8 mouse cellular contexts compared by ENCODE assay signal in the genomic region with DNA sequence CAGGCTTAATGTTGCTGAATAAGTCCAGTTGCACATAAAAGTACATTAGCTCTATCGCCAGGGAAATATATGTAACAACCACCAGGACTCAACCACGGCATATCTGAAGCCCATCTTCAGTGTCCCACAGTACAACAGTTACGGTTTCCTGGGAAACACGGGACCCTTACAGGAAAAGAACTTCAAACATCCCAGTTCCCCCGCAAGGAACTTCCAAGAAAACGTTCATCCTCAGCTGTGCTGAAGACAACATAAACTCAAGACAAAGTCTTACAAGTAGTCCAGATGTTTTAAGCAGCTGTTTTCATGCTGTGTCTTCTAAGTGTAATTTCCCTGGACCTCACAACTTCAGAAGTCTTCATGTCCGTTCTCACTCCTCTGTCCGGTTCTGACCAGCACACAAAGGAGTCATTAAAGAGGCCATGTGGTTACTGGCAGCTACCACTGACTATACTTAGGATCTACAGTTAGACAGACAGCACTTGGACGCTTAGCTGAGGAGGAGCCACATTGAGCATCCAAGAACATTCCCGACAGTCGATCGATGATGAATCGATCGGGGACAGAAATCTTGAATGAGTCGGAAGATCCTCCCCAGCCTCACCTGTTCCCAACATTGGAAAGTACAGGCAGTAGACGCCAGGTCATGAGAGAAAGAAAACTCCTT. TPM values are rescaled to one million over a fixed set of nuclear protein-coding genes. Genes with fewer than 3 reads are reported as not detected.
DNase-seq lines count a peak whose midpoint lies in the region; ATAC-seq and TF ChIP-seq lines count a peak whose summit lies in the region.

No protein-coding gene starts in this region.

- H3K9me3 ChIP-seq in forebrain, embryonic 10.5 days = no peaks in the 10 kb centered on the region
- H3K9me3 ChIP-seq in kidney, embryonic 15.5 days (replicated peaks) = no peaks in the 10 kb centered on the region
- H3K9me3 ChIP-seq in midbrain, embryonic 12.5 days = no peaks in the 10 kb centered on the region

- no peak for TF ChIP-seq CTCF in heart, adult 2 months (IDR thresholded peaks at IDR 0.05)

- peaks cover 9% of the 10 kb centered on the region for H3K79me2 ChIP-seq in heart, adult 2 months (replicated peaks; ENCODE audit: control insufficient read depth, insufficient read depth, low read length)

- DNase-seq in heart, adult 2 months = peak in 1 of 2 experiments; percentile 15
- no peak for DNase-seq in heart, postnatal 36 days
- peak; percentile 49 for DNase-seq in MN1 (ENCODE audit: low spot score)
- no peak for DNase-seq in forebrain, embryonic 10.5 days (ENCODE audit: extremely low spot score, low spot score)
- no peak for DNase-seq in adrenal gland, adult 2 months
- DNase-seq in right cerebral cortex, postnatal 4 days = no peak

- intact Hi-C loops in heart, adult 2 months (cut with DNase I) = no loop called here
- intact Hi-C loops in heart, postnatal 36 days (cut with DNase I) = no loop called here

- no peaks in the 10 kb centered on the region for H3K27me3 ChIP-seq in heart, adult 2 months (ENCODE audit: control insufficient read depth, insufficient read depth, low read length)
- H3K27me3 ChIP-seq in forebrain, embryonic 10.5 days (ENCODE audit: poor library complexity, severe bottlenecking) = no peaks in the 10 kb centered on the region
- H3K27me3 ChIP-seq in kidney, embryonic 15.5 days = no peaks in the 10 kb centered on the region
- no peaks in the 10 kb centered on the region for H3K27me3 ChIP-seq in midbrain, embryonic 12.5 days

- peak overlapping the region; percentile 74 for H3K4me2 ChIP-seq in kidney, embryonic 15.5 days
- peak overlapping the region; percentile 76 for H3K4me2 ChIP-seq in midbrain, embryonic 12.5 days (replicated peaks)

- peak overlapping the region; percentile 95 for H3K4me3 ChIP-seq in heart, adult 2 months
- H3K4me3 ChIP-seq in forebrain, embryonic 10.5 days = peak overlapping the region; percentile 98
- peak overlapping the region; percentile 89 for H3K4me3 ChIP-seq in kidney, embryonic 15.5 days (replicated peaks)
- peak overlapping the region; percentile 98 for H3K4me3 ChIP-seq in midbrain, embryonic 12.5 days

- peaks cover 6% of the 10 kb centered on the region for H3K36me3 ChIP-seq in heart, adult 2 months (ENCODE audit: control insufficient read depth, insufficient read depth, low read length)
- H3K36me3 ChIP-seq in forebrain, embryonic 10.5 days (replicated peaks) = peaks cover 10% of the 10 kb centered on the region; the same call in 1 of the 2 replicates
- H3K36me3 ChIP-seq in kidney, embryonic 15.5 days = no peaks in the 10 kb centered on the region; the same call in 1 of the 2 replicates
- H3K36me3 ChIP-seq in midbrain, embryonic 12.5 days = no peaks in the 10 kb centered on the region

- H3K27ac ChIP-seq in heart, adult 2 months = peak overlapping the region; percentile 90
- H3K27ac ChIP-seq in forebrain, embryonic 10.5 days = peak overlapping the region; percentile 93
- peak overlapping the region; percentile 60; the same call in 1 of the 2 replicates for H3K27ac ChIP-seq in kidney, embryonic 15.5 days
- H3K27ac ChIP-seq in midbrain, embryonic 12.5 days (replicated peaks) = 0 out of 2 replicates have a peak overlapping the region, but pooled peaks have one; percentile 75

- TF ChIP-seq EP300 in heart, adult 2 months (IDR thresholded peaks at IDR 0.05; ENCODE audit: insufficient read depth, low read depth, low read length) = no peak

- TF ChIP-seq POLR2A in heart, adult 2 months (IDR thresholded peaks at IDR 0.05; ENCODE audit: insufficient read depth, low read depth, low read length) = no peak

- H3K4me1 ChIP-seq in heart, adult 2 months (ENCODE audit: control insufficient read depth, insufficient read depth, low read length) = peaks cover 6% of the 10 kb centered on the region
- H3K4me1 ChIP-seq in forebrain, embryonic 10.5 days = peaks cover 23% of the 10 kb centered on the region
- peaks cover 28% of the 10 kb centered on the region for H3K4me1 ChIP-seq in kidney, embryonic 15.5 days
- peaks cover 17% of the 10 kb centered on the region for H3K4me1 ChIP-seq in midbrain, embryonic 12.5 days

- no peak; the same call in 1 of the 2 replicates for ATAC-seq in kidney, embryonic 15.5 days (replicated peaks; ENCODE audit: low FRiP score)
- ATAC-seq in midbrain, embryonic 12.5 days (ENCODE audit: low FRiP score, low read depth) = 0 out of 2 replicates have a peak, but pooled peaks have one; percentile 16

- H3K9ac ChIP-seq in heart, adult 2 months (ENCODE audit: low read depth, low read length) = peak overlapping the region; percentile 81
- peak overlapping the region; percentile 91 for H3K9ac ChIP-seq in kidney, embryonic 15.5 days
- H3K9ac ChIP-seq in midbrain, embryonic 12.5 days (replicated peaks) = peak overlapping the region; percentile 86

- 6% methylated on average over 16 of the region's 16 CpGs for WGBS in heart, adult 2 months
- WGBS in forebrain, embryonic 10.5 days = 11% methylated on average over 16 of the region's 16 CpGs
- 4% methylated on average over 16 of the region's 16 CpGs for WGBS in kidney, embryonic 15.5 days
- WGBS in midbrain, embryonic 12.5 days = 8% methylated on average over 16 of the region's 16 CpGs

RNA-seq across cellular contexts. Expression of a gene that starts 0.9 kb away (rescaled TPM):
- total RNA-seq in heart, adult 2 months (2021) = 10 to 100 TPM; 33.5 to 39.5 TPM
- polyA plus RNA-seq in heart, adult 2 months (2012; rRNA removed) = 9.9 and 17.0 TPM in 2 replicates
- total RNA-seq in heart, postnatal 36 days (2021) = 10 to 100 TPM; 34.2 to 37.2 TPM
- polyA plus RNA-seq in forebrain, embryonic 10.5 days (2016; fragmentation: Nextera tagmentation; extraction: Ambion mirVana) = 14.6 and 15.5 TPM in 2 replicates
- polyA plus RNA-seq in kidney, embryonic 15.5 days (2015; fragmentation: Nextera tagmentation; extraction: Ambion mirVana) = 14.9 and 16.4 TPM in 2 replicates
- polyA plus RNA-seq in midbrain, embryonic 12.5 days (2016; fragmentation: Nextera tagmentation; extraction: Ambion mirVana) = 20.9 and 23.6 TPM in 2 replicates
- total RNA-seq in adrenal gland, adult 2 months (2021) = 10 to 100 TPM; 36.8 to 37.2 TPM
- 7.4 and 7.9 TPM in 2 replicates for polyA plus RNA-seq in adrenal gland, adult 2 months (2012; rRNA removed)

RNA-seq across cellular contexts. Expression of a gene that starts 0.9 kb away (rescaled TPM):
- 100 to 1,000 TPM; 233 to 264 TPM for total RNA-seq in heart, adult 2 months (2021)
- polyA plus RNA-seq in heart, adult 2 months (2012; rRNA removed) = 22.7 and 67.6 TPM in 2 replicates
- 100 to 1,000 TPM; 204 to 213 TPM for total RNA-seq in heart, postnatal 36 days (2021)
- polyA plus RNA-seq in forebrain, embryonic 10.5 days (2016; fragmentation: Nextera tagmentation; extraction: Ambion mirVana) = 53.1 and 61.5 TPM in 2 replicates
- polyA plus RNA-seq in kidney, embryonic 15.5 days (2015; fragmentation: Nextera tagmentation; extraction: Ambion mirVana) = 99.4 and 101 TPM in 2 replicates
- polyA plus RNA-seq in midbrain, embryonic 12.5 days (2016; fragmentation: Nextera tagmentation; extraction: Ambion mirVana) = 90.7 and 98.2 TPM in 2 replicates
- 100 to 1,000 TPM; 228 to 655 TPM for total RNA-seq in adrenal gland, adult 2 months (2021)
- polyA plus RNA-seq in adrenal gland, adult 2 months (2012; rRNA removed) = 14.5 and 24.4 TPM in 2 replicates

RNA-seq across cellular contexts. Expression of a gene that starts 38.5 kb away (rescaled TPM):
- 10 to 100 TPM; 35.0 to 43.4 TPM for total RNA-seq in heart, adult 2 months (2021)
- 59.5 and 61.9 TPM in 2 replicates for polyA plus RNA-seq in heart, adult 2 months (2012; rRNA removed)
- 10 to 100 TPM; 43.1 to 47.8 TPM for total RNA-seq in heart, postnatal 36 days (2021)
- polyA plus RNA-seq in forebrain, embryonic 10.5 days (2016; fragmentation: Nextera tagmentation; extraction: Ambion mirVana) = 71.0 and 71.4 TPM in 2 replicates
- 62.6 and 63.0 TPM in 2 replicates for polyA plus RNA-seq in kidney, embryonic 15.5 days (2015; fragmentation: Nextera tagmentation; extraction: Ambion mirVana)
- 57.0 and 57.7 TPM in 2 replicates for polyA plus RNA-seq in midbrain, embryonic 12.5 days (2016; fragmentation: Nextera tagmentation; extraction: Ambion mirVana)
- total RNA-seq in adrenal gland, adult 2 months (2021) = 10 to 100 TPM; 21.3 to 26.2 TPM
- polyA plus RNA-seq in adrenal gland, adult 2 months (2012; rRNA removed) = 71.2 and 91.3 TPM in 2 replicates

RNA-seq across cellular contexts. Expression of a gene that starts 46.9 kb away (rescaled TPM):
- total RNA-seq in heart, adult 2 months (2021) = 10 to 100 TPM in 1 of 2 experiments, 1 to 10 TPM in 1; 9.7 to 17.1 TPM
- 6.2 and 8.1 TPM in 2 replicates for polyA plus RNA-seq in heart, adult 2 months (2012; rRNA removed)
- 10 to 100 TPM; 11.9 to 14.1 TPM for total RNA-seq in heart, postnatal 36 days (2021)
- polyA plus RNA-seq in forebrain, embryonic 10.5 days (2016; fragmentation: Nextera tagmentation; extraction: Ambion mirVana) = 21.3 and 22.7 TPM in 2 replicates
- polyA plus RNA-seq in kidney, embryonic 15.5 days (2015; fragmentation: Nextera tagmentation; extraction: Ambion mirVana) = 22.1 and 22.7 TPM in 2 replicates
- 19.2 and 19.6 TPM in 2 replicates for polyA plus RNA-seq in midbrain, embryonic 12.5 days (2016; fragmentation: Nextera tagmentation; extraction: Ambion mirVana)
- 10 to 100 TPM; 13.0 to 13.1 TPM for total RNA-seq in adrenal gland, adult 2 months (2021)
- polyA plus RNA-seq in adrenal gland, adult 2 months (2012; rRNA removed) = 6.6 and 8.8 TPM in 2 replicates
